Mouse (Mus musculus) heart, postnatal 0 days (tissue): ENCODE measurements around the gene Slc10a7.

ENCODE experiments used
- CTCF ChIP-seq: IDR thresholded peaks from 2 replicates; pipeline ENCODE4 v1.5.1; 2016; ENCODE audit warnings: antibody characterized with exemption, control low read depth, low read depth
- EP300 ChIP-seq: IDR thresholded peaks from 2 replicates; pipeline ENCODE4 v1.6.1; 2016; ENCODE audit warnings: antibody characterized with exemption, low read depth

DNA sequence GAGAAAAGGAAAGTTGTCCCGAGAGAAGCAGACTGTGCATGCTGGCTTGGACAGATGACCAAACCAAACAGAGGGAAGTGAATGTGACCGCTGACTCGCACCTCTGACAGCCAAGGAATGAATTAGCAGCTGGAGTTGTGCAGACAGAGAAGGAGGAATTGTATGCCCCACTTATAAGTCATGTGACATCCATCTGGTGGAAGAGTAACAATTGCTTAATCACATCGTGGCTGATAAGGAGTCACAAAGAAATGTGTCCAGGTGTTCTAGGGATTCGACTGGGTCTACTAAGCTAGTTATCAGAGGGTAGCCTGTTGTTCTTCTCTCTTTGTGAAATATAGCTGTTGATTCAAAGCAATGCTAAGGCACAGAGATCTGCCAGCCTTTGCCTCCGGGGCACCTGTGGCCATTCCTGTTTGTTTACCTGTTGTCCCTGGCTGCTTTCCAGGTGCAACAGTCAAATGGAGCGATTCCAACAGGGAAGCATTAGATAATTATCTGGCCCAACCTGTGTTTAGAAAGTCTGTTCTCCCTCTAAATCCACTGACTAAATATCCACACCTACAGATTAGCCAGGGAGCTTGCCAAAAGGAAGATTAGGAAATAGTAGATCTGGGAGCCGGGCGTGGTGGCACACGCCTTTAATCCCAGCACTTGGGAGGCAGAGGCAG lies 147.7 kb downstream of the Slc10a7 start:
- TF ChIP-seq EP300, result no peak
- TF ChIP-seq CTCF, result no peak
